Mouse (Mus musculus) hindbrain, postnatal 0 days (tissue): ENCODE data around the gene Mapkapk3. TPM values are rescaled to one million over a fixed set of nuclear protein-coding genes. Genes with fewer than 3 reads are reported as not detected.
A peak's percentile ranks its signal among the peaks of the same experiment; 100 is the strongest.

Source experiments
- ATAC-seq: fragments of 200-750 bp; cut with Nextera tagmentation; 2 replicates; pipeline ENCODE4 v1.8.0; 2017; ENCODE audit warnings: mild to moderate bottlenecking, moderate TSS enrichment, moderate library complexity
- DNase-seq: peaks from one replicate; pipeline ENCODE4 v3.0.0-alpha.2; 2015; ENCODE audit warnings: low spot score
- H3K27ac ChIP-seq: fragments of 300-500 bp; sonication (generic); 2 replicates; pipeline ENCODE4 v1.5.1; 2014; ENCODE audit warnings: mild to moderate bottlenecking
- H3K27me3 ChIP-seq: fragments of 300-500 bp; sonication (generic); 2 replicates; pipeline ENCODE4 v1.6.1; 2014; ENCODE audit warnings: low read length, mixed read lengths; ENCODE audit not compliant: insufficient read depth
- H3K36me3 ChIP-seq: fragments of 300-500 bp; sonication (generic); 2 replicates; pipeline ENCODE4 v1.6.1; 2014; ENCODE audit warnings: low read length, mixed read lengths; ENCODE audit not compliant: insufficient read depth
- H3K4me1 ChIP-seq: fragments of 300-500 bp; sonication (generic); 2 replicates; pipeline ENCODE4 v1.6.1; 2014; ENCODE audit warnings: antibody characterized with exemption, low read length, mixed read lengths; ENCODE audit not compliant: insufficient read depth
- H3K4me2 ChIP-seq: fragments of 300-500 bp; sonication (generic); 2 replicates; pipeline ENCODE4 v1.6.1; 2014; ENCODE audit warnings: low read depth, mild to moderate bottlenecking, low read length, moderate library complexity, mixed read lengths
- H3K4me3 ChIP-seq: fragments of 300-500 bp; sonication (generic); 2 replicates; pipeline ENCODE4 v1.5.1; 2014; ENCODE audit warnings: low read length
- H3K9ac ChIP-seq: fragments of 300-500 bp; sonication (generic); replicated peaks from 2 replicates; pipeline ENCODE4 v1.6.1; 2014; ENCODE audit warnings: mild to moderate bottlenecking, low read length, moderate library complexity, mixed read lengths
- H3K9me3 ChIP-seq: fragments of 300-500 bp; sonication (generic); 2 replicates; pipeline ENCODE4 v1.6.1; 2016; ENCODE audit warnings: low read length, mixed read lengths
- CTCF ChIP-seq: IDR thresholded peaks from 2 replicates; pipeline ENCODE4 v1.5.1; 2016; ENCODE audit warnings: antibody characterized with exemption, control low read depth, low read depth
- WGBS: fragments of 180-500 bp; shearing (Covaris S2); extraction: QIAGEN DNeasy Blood & Tissue Kit; methylation state at CpG from one replicate; pipeline ENCODE4 v1.1.7; 2014; 5-methylcytosine and 5-hydroxymethylcytosine counted together
- polyA plus RNA-seq: library from polyadenylated mRNA; unstranded; fragments of >200 nt; fragmentation: Nextera tagmentation; extraction: Ambion mirVana; gene quantifications from 2 replicates; pipeline ENCODE4 v1.2.1, GENCODE M21; 2015
- total RNA-seq: library from RNA; depleted of rRNA; stranded (reverse); fragments of >200 nt; gene quantifications from 2 replicates; pipeline ENCODE4 v1.2.3, GENCODE M21; 2014

The Mapkapk3 gene
- total and polyA plus RNA-seq, 2 experiments from 2014 or later, result 3.0 to 3.8 TPM

GRCm38 (mm10) chr9:107296041-107296440, 6.4 kb upstream of the Mapkapk3 start:
- ATAC-seq, result peak; percentile 27; the same call in 1 of the 2 replicates
- Histone ChIP-seq H3K9ac (no peak overlapping the region; the same call in 1 of the 2 replicates), H3K4me3 (peak overlapping the region; percentile 76), H3K36me3 (peaks cover 5% of the 10 kb centered on the region; the same call in 1 of the 2 replicates), H3K27ac (no peak overlapping the region), H3K4me2 (peak overlapping the region; percentile 72), H3K9me3 (no peaks in the 10 kb centered on the region), H3K27me3 (no peaks in the 10 kb centered on the region), H3K4me1 (no peaks in the 10 kb centered on the region; the same call in 1 of the 2 replicates)
- DNase-seq, result no peak
- WGBS, result 7% methylated on average over 14 of the region's 14 CpGs
- no peak for TF ChIP-seq CTCF

GRCm38 (mm10) chr9:107296016-107296040, 6.2 kb upstream of the Mapkapk3 start, which contains the start of gene Cish:
Gene Cish (plus strand): TSS chr9:107296026.
- no peak for TF ChIP-seq CTCF
- H3K36me3 ChIP-seq, result peaks cover 3% of the 10 kb centered on the region; the same call in 1 of the 2 replicates
- H3K9ac ChIP-seq, result peak within 1 kb of the TSS; percentile 66
- H3K27ac ChIP-seq, result peak within 1 kb of the TSS; percentile 55; the same call in 1 of the 2 replicates
- H3K27me3 ChIP-seq, result no peaks in the 10 kb centered on the region
- ATAC-seq (no peak), DNase-seq (no peak)
- H3K9me3 ChIP-seq, result no peaks in the 10 kb centered on the region
- H3K4me1 ChIP-seq, result no peaks in the 10 kb centered on the region; the same call in 1 of the 2 replicates
- H3K4me2 ChIP-seq, result peak within 1 kb of the TSS; percentile 72
- peak within 1 kb of the TSS; percentile 76 for H3K4me3 ChIP-seq

DNA sequence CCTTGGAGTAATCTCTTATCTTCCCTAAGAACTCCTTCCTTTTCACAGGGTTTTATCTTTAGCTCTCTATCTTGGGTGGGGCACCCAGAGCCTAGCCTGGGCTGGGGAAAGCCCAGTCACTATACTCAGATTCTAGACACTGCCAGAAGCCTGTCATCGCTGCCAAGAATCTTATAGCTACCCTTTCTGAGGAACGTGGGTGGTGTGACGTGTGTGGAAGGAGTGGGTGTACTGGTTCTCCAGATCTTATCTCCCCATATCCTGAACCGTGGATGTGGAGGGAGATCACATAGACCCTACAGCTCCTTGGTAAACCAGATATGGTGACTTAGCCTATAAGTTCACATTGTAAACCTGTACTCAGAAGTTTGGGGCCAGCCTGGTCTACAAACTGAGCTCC, 5.9 kb upstream of the Mapkapk3 start:
- H3K4me3 ChIP-seq, result no peak overlapping the region
- WGBS, result 79% methylated on average over 4 of the region's 4 CpGs
- H3K27me3 ChIP-seq, result no peaks in the 10 kb centered on the region
- H3K36me3 ChIP-seq, result peaks cover 1% of the 10 kb centered on the region; the same call in 1 of the 2 replicates
- ATAC-seq, result no peak
- H3K9me3 ChIP-seq, result no peaks in the 10 kb centered on the region
- no peak overlapping the region for H3K27ac ChIP-seq
- no peak overlapping the region for H3K9ac ChIP-seq
- no peak for DNase-seq
- TF ChIP-seq CTCF, result no peak
- peak overlapping the region; percentile 72 for H3K4me2 ChIP-seq
- no peaks in the 10 kb centered on the region; the same call in 1 of the 2 replicates for H3K4me1 ChIP-seq

GRCm38 (mm10) chr9:107294249-107294648, 4.6 kb upstream of the Mapkapk3 start:
- Histone ChIP-seq H3K36me3 (no peaks in the 10 kb centered on the region), H3K9ac (no peak overlapping the region), H3K27me3 (peaks cover 4% of the 10 kb centered on the region; the same call in 1 of the 2 replicates), H3K27ac (no peak overlapping the region), H3K4me1 (peaks cover 6% of the 10 kb centered on the region), H3K4me2 (no peak overlapping the region), H3K9me3 (no peaks in the 10 kb centered on the region), H3K4me3 (no peak overlapping the region)
- DNase-seq, result peak; percentile 81
- no peak for ATAC-seq
- TF ChIP-seq CTCF, result peak; percentile 91
- 3% methylated on average over 6 of the region's 6 CpGs for WGBS

DNA sequence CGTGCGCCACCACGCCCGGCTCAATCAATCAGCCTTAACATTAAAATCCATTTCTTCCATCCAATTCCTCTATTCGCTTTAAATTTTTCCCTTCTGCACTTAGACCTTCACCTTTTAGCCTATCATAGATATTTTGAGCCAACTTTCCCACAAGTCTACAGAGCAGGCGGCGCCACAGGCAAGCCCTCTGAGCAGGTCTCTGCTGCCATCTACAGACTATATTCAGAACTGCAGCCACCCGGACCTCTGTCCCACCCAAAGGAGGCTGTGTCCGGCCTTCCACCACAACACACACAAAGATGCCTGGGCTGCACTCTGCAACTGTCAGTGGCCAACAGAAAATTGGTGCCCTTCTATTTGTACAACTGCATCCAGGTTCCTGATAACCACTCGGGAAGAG, 1.2 kb upstream of the Mapkapk3 start:
- H3K36me3 ChIP-seq, result no peaks in the 10 kb centered on the region
- ATAC-seq, result peak; percentile 65; the same call in 1 of the 2 replicates
- peaks cover 7% of the 10 kb centered on the region; the same call in 1 of the 2 replicates for H3K27me3 ChIP-seq
- H3K4me2 ChIP-seq, result no peak overlapping the region
- no peak overlapping the region for H3K4me3 ChIP-seq
- H3K9me3 ChIP-seq, result no peaks in the 10 kb centered on the region
- WGBS, result 28% methylated on average over 10 of the region's 10 CpGs
- H3K9ac ChIP-seq, result no peak overlapping the region
- DNase-seq, result peak; percentile 86
- H3K27ac ChIP-seq, result no peak overlapping the region
- peaks cover 9% of the 10 kb centered on the region; the same call in 1 of the 2 replicates for H3K4me1 ChIP-seq
- TF ChIP-seq CTCF, result peak; percentile 98

GRCm38 (mm10) chr9:107288711-107289110, 966 bp downstream of the Mapkapk3 start:
- no peak for DNase-seq
- Histone ChIP-seq H3K4me3 (peak overlapping the region; percentile 41), H3K4me1 (peaks cover 9% of the 10 kb centered on the region; the same call in 1 of the 2 replicates), H3K4me2 (peak overlapping the region; percentile 79), H3K9ac (no peak overlapping the region), H3K9me3 (no peaks in the 10 kb centered on the region), H3K27me3 (peaks cover 7% of the 10 kb centered on the region; the same call in 1 of the 2 replicates), H3K27ac (no peak overlapping the region), H3K36me3 (no peaks in the 10 kb centered on the region)
- ATAC-seq, result no peak
- TF ChIP-seq CTCF, result no peak
- WGBS, result 33% methylated on average over 8 of the region's 8 CpGs

GRCm38 (mm10) chr9:107288105-107288650, 1.5 kb downstream of the Mapkapk3 start:
- 91% methylated on average over 14 of the region's 14 CpGs for WGBS
- H3K4me1 ChIP-seq, result peaks cover 9% of the 10 kb centered on the region; the same call in 1 of the 2 replicates
- H3K9ac ChIP-seq, result no peak overlapping the region
- H3K4me2 ChIP-seq, result no peak overlapping the region
- no peak overlapping the region for H3K27ac ChIP-seq
- H3K9me3 ChIP-seq, result no peaks in the 10 kb centered on the region
- no peak for TF ChIP-seq CTCF
- no peak overlapping the region for H3K4me3 ChIP-seq
- peaks cover 7% of the 10 kb centered on the region; the same call in 1 of the 2 replicates for H3K27me3 ChIP-seq
- no peaks in the 10 kb centered on the region for H3K36me3 ChIP-seq
- ATAC-seq, result no peak
- DNase-seq, result no peak
